Mouse (Mus musculus): ENCODE measurements around the gene Phactr2.

DNA sequence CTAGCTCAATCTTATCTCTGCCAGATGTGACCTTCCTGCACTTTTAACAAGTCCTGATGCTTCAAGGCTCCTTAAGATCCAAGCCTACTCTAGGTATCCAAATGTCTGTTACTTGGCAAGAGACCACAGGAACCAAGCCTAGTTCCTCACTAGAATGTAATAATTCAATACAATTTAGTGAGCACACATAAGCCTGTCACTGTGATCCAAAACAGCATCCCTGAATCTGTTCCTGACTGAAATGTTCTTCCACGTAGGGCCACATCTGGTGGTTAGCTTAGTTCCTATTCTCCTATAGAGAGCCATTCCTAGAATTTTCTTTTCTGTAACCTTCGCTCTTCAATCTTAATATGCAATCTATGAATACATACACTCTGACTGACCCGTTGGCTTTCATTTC, 287.5 kb downstream of the Phactr2 start:
- TF ChIP-seq CTCF (IDR thresholded peaks at IDR 0.05; ENCODE audit: extremely low read depth, insufficient read depth, insufficient read length, insufficient replicate concordance) (no peak), POLR2A (IDR thresholded peaks at IDR 0.05; ENCODE audit: low read depth, low read length) (no peak)
